Mouse (Mus musculus) stomach, embryonic 15.5 days (tissue): Measurements from ENCODE around the gene Clk3. TPM values are rescaled to one million over a fixed set of nuclear protein-coding genes. Genes with fewer than 3 reads are reported as not detected.

Experiments
- ATAC-seq: fragments of 200-750 bp; cut with Nextera tagmentation; 2 replicates; pipeline ENCODE4 v1.8.0; 2017; ENCODE audit warnings: low read depth, moderate number of reproducible peaks, moderate TSS enrichment; ENCODE audit not compliant: insufficient read depth, low FRiP score
- H3K27ac ChIP-seq: fragments of 300-500 bp; sonication (generic); 2 replicates; pipeline ENCODE4 v1.5.1; 2015; ENCODE audit warnings: mild to moderate bottlenecking, inconsistent platforms
- H3K27me3 ChIP-seq: fragments of 300-500 bp; sonication (generic); replicated peaks from 2 replicates; pipeline ENCODE4 v1.6.1; 2015; ENCODE audit warnings: inconsistent platforms
- H3K36me3 ChIP-seq: fragments of 300-500 bp; sonication (generic); 2 replicates; pipeline ENCODE4 v1.6.1; 2015; ENCODE audit warnings: inconsistent platforms
- H3K4me1 ChIP-seq: fragments of 300-500 bp; sonication (generic); 2 replicates; pipeline ENCODE4 v1.6.1; 2015; ENCODE audit warnings: inconsistent platforms
- H3K4me2 ChIP-seq: fragments of 300-500 bp; sonication (generic); 2 replicates; pipeline ENCODE4 v1.6.1; 2015; ENCODE audit warnings: mild to moderate bottlenecking, inconsistent platforms
- H3K4me3 ChIP-seq: fragments of 300-500 bp; sonication (generic); replicated peaks from 2 replicates; pipeline ENCODE4 v1.5.1; 2015; ENCODE audit warnings: inconsistent platforms
- H3K9ac ChIP-seq: fragments of 300-500 bp; sonication (generic); 2 replicates; pipeline ENCODE4 v1.6.1; 2015; ENCODE audit warnings: inconsistent platforms
- H3K9me3 ChIP-seq: fragments of 300-500 bp; sonication (generic); 2 replicates; pipeline ENCODE4 v1.6.1; 2016; ENCODE audit warnings: inconsistent platforms
- WGBS: fragments of 180-500 bp; shearing (Covaris S2); methylation state at CpG from one replicate; pipeline ENCODE4 v1.1.7; 2015; 5-methylcytosine and 5-hydroxymethylcytosine counted together
- polyA plus RNA-seq: library from polyadenylated mRNA; unstranded; fragments of >200 nt; fragmentation: Nextera tagmentation; extraction: Ambion mirVana; gene quantifications from 2 replicates; pipeline ENCODE4 v1.2.1, GENCODE M21; 2015

The Clk3 gene
- polyA plus RNA-seq = 68.3 and 69.6 TPM in 2 replicates

DNA sequence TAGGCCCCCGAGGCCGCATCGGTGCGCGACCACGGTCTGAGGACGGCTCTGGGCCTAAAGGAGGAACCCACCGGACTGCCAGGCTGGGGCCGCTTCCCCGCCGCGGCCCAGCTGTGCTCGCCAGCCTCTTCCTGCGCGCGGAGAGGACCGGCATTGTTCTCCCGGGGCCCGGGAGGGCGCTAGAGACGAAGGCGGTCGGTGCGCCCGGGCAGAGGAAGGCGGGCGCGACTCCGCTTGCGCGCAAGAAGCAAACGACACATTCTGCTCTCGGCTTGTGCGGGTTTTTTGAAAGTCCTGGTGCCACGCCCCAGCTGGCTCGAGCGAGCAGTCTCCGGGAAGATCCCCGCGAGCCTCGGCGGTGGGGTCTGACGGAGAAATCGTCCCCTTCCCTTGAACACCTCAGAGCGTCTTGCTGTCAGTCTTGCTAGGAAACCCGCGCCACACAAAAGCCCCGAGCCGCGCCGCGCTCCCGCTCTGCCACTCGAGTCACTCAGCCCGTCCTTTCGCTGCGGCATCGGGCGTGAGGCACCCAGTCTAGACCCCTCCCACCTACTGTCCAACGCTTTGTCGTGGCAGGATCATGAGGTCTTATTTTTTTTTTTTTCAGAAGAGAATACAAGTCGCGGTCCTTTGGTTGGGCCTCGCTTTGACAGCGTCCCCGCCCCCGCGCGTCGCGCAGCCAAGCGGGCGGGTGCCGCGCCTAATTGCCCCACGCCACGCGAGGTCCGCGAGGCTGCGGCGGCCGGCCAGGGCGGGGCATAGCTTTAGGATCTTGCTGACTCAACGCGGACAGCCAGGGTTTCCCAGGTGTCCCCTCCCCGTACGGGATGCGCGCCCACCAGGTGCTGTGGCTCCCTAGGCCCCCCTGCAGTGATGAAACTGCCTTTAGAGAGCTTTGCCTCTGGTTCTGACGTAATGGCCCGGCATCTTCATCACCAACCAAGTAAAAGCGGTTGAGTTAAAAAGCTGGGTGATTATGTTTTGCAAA is at the start of gene Clk3:
Gene Clk3, minus strand, starts transcription at position 497 of the 988 bp plus-strand sequence.
- H3K4me2 ChIP-seq = peak within 1 kb of the TSS; percentile 89
- H3K9me3 ChIP-seq = no peaks in the 10 kb centered on the region
- H3K9ac ChIP-seq = peak within 1 kb of the TSS; percentile 94
- H3K27me3 ChIP-seq = no peaks in the 10 kb centered on the region
- under 1% methylated on average over 91 of the region's 93 CpGs for WGBS
- peak; percentile 9 for ATAC-seq
- H3K36me3 ChIP-seq = peaks cover 9% of the 10 kb centered on the region
- peak within 1 kb of the TSS; percentile 99 for H3K27ac ChIP-seq
- H3K4me3 ChIP-seq = peak within 1 kb of the TSS; percentile 90
- peaks cover 33% of the 10 kb centered on the region for H3K4me1 ChIP-seq

DNA sequence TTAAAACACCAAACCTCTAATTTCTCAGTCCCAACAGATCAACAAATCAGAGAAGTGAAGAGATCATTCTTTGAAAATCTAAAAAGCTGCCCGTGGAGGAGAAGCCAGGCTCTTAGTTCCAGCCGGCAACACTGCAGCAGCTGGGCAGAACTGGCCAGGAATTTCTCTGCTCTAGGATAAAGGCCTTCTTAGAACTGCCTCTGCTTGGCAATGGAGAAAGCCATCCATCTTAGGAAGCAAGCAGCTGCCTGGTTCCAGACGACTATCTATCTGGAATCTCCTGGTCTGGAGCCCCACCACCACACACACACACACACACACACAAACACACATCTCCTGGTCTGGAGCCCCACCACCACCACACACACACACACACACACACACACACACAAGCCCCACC is 49.2 kb upstream of the Clk3 start:
- no peak for ATAC-seq
- H3K9ac ChIP-seq = no peak overlapping the region
- H3K36me3 ChIP-seq = no peaks in the 10 kb centered on the region
- peaks cover 19% of the 10 kb centered on the region; the same call in 1 of the 2 replicates for H3K4me1 ChIP-seq
- H3K9me3 ChIP-seq = no peaks in the 10 kb centered on the region
- no peaks in the 10 kb centered on the region for H3K27me3 ChIP-seq
- no peak overlapping the region for H3K4me2 ChIP-seq
- H3K4me3 ChIP-seq = no peak overlapping the region
- WGBS = 21% methylated on average over 3 of the region's 3 CpGs
- H3K27ac ChIP-seq = no peak overlapping the region

DNA sequence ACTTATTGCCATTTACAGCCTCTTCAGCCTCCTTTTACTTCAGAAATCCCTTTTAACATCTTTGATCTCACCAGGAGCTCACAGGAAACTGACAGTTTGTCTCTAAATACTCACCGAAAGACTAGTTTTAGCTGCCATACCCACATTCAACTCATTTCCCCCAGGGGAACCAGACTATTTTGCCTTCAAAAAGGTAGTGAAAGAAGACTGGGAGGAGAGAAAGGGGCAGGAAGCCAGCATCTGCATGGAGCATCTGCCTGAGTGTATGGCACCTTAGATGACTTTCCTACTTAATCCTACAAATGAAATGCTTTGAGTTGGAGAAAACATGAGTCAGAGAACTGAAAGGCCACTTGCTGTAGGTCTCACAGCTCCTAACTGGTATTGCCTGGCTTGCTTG is 48.4 kb upstream of the Clk3 start:
- no peaks in the 10 kb centered on the region for H3K27me3 ChIP-seq
- no peak overlapping the region for H3K4me3 ChIP-seq
- H3K4me1 ChIP-seq = peaks cover 19% of the 10 kb centered on the region; the same call in 1 of the 2 replicates
- no peaks in the 10 kb centered on the region for H3K36me3 ChIP-seq
- no peak overlapping the region for H3K9ac ChIP-seq
- no peak for ATAC-seq
- H3K27ac ChIP-seq = no peak overlapping the region
- no peak overlapping the region for H3K4me2 ChIP-seq
- WGBS = 52% methylated on average over 1 of the region's 1 CpGs
- H3K9me3 ChIP-seq = no peaks in the 10 kb centered on the region

DNA sequence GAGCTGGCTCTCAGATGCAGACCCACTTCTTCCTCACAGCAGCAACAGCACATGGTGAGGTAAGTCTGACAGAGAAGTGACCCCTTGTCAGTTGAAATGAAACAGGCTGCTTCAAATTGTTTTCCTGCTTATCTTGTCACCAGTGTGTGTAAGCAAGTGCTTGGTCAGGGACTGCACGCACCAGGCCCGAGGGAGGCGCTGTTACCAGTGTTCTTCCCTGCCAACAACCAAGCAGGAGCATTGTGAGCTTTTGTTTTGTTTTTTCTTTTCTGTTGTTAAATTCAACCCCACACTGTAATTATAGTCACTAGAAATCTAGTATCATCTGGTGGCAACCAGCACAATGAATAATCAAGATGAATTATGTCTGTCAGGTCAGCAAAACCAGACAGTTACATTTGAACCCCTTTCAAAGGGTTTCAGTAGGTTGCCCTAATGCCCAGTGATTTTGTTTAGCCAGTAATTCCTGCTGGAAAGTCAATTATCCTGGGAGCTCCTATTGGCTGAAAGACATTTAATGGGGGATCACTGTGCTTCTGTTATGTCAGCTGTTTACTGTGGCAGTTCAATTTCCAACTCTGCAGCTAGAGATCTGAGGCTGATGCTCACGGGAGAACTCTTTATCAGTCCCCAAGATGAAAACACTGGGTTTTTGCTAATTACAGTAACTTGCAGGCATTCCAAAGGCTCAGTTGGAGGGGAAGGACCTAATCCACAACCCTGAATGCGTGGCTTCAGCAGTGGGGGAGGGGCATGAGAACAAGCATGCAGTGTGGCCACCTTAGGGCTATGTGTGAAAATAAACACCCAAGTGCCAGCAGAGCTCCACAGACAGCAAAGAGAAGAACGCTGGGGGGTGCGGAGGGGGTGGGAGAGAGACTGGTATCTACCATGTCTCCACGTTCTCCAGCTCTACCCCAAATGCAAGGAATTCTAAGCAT is 46.4 kb upstream of the Clk3 start:
- Histone ChIP-seq H3K27me3 (no peaks in the 10 kb centered on the region), H3K4me2 (no peak overlapping the region), H3K9me3 (no peaks in the 10 kb centered on the region), H3K27ac (no peak overlapping the region), H3K36me3 (no peaks in the 10 kb centered on the region), H3K4me3 (no peak overlapping the region), H3K9ac (no peak overlapping the region), H3K4me1 (peaks cover 14% of the 10 kb centered on the region; the same call in 1 of the 2 replicates)
- no peak for ATAC-seq
- 38% methylated on average over 8 of the region's 8 CpGs for WGBS

DNA sequence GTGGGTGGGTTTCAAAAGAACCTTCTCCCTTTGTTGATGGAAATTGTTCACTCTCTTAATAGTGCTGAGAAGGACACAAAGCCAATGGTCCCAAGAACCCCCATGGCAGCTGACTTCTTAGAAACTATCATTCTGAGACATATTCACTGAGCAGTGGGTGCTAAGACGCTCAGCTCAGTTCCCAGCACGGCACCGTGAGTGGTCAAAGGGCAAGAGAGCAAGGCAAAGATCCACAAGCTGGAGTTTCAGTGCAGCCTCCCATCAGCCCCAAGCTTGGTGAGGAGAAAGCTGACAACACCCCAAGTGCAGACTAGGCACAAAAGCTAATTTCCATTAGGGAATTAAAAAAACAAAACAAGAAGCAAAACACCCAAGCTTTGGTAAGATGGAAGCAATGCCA is 45.0 kb upstream of the Clk3 start:
- Histone ChIP-seq H3K27ac (no peak overlapping the region), H3K4me2 (no peak overlapping the region), H3K4me3 (no peak overlapping the region), H3K4me1 (peaks cover 6% of the 10 kb centered on the region), H3K27me3 (no peaks in the 10 kb centered on the region), H3K36me3 (no peaks in the 10 kb centered on the region), H3K9ac (no peak overlapping the region), H3K9me3 (no peaks in the 10 kb centered on the region)
- 73% methylated on average over 3 of the region's 3 CpGs for WGBS
- no peak for ATAC-seq

DNA sequence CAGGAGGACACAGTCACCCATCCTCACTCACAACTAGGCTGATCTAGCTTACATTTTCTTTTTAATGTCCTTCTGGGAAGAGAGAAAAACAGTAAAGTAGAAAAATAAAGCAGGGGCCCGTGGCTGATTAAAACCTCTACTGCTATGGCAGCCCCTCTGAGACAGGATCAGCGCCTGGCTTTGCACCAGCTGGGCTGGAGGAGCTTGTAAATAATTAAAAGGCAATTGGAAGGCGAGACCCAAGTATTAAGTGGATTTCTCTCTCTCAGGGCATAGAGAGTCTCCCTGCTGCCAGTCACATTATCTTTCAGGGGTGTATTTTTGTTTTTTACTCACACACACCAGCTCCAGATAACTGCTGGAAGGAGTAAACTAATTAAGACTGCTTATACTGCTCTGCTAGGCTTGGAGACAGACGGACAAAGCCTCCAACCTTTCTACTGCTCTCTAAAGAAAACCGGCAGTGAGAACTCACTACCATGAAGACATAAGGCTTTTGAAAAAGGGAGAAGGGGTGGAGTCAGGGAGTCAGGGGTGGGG is 43.2 kb upstream of the Clk3 start:
- H3K4me1 ChIP-seq = peaks cover 8% of the 10 kb centered on the region
- H3K4me3 ChIP-seq = no peak overlapping the region
- H3K9ac ChIP-seq = no peak overlapping the region
- no peaks in the 10 kb centered on the region for H3K36me3 ChIP-seq
- no peak overlapping the region for H3K4me2 ChIP-seq
- no peak overlapping the region for H3K27ac ChIP-seq
- H3K9me3 ChIP-seq = no peaks in the 10 kb centered on the region
- no peak for ATAC-seq
- WGBS = 59% methylated on average over 5 of the region's 5 CpGs
- H3K27me3 ChIP-seq = no peaks in the 10 kb centered on the region

DNA sequence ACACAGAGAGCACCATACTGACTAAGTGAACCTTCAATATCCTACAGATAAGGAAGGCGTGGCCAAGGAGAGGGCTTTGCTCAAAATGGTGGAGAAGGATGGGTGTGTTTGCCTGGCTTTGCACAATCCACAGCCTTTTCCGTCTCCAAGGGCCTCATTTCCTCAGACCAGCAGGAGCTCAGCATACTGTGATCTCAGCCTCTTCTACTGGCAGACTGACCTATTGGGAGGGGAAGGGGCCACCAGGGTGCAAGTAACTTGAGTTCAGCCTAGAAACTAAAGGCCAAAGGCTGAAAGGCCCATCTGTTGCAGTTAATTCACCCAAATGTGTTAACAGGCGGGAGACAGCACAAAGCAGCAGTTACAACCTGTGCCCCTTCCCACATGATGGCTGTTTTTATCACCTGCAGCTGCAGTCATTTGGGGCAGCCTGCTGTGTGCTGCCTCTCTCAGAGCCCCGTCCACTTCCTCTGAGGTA is 41.6 kb upstream of the Clk3 start:
- H3K4me2 ChIP-seq = no peak overlapping the region
- 65% methylated on average over 4 of the region's 4 CpGs for WGBS
- no peak overlapping the region for H3K27ac ChIP-seq
- no peaks in the 10 kb centered on the region for H3K9me3 ChIP-seq
- no peaks in the 10 kb centered on the region for H3K36me3 ChIP-seq
- H3K4me3 ChIP-seq = no peak overlapping the region
- no peak overlapping the region for H3K9ac ChIP-seq
- H3K4me1 ChIP-seq = peaks cover 9% of the 10 kb centered on the region
- no peak for ATAC-seq
- H3K27me3 ChIP-seq = no peaks in the 10 kb centered on the region

DNA sequence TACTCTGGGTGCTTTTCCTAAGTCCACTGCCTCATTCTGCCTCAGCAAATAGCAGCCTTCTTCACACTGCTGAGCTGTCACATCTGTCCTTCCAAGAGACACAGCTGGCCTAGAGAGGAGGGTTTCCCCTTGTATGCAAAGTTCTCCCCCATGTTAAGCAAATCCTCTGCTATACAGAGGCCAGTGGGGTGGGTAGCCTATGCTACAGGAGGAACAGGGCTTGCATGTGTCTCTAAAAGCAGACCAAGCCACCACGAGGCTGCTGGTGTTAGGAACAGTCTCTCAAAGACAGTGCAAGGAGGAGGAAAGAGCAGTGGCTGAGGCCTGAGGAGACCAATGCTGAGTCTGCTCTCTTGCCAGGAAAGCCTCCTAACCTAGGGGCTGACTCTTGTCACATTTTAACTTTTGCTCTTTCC is 40.4 kb upstream of the Clk3 start:
- Histone ChIP-seq H3K36me3 (no peaks in the 10 kb centered on the region), H3K4me3 (no peak overlapping the region), H3K9me3 (no peaks in the 10 kb centered on the region), H3K4me1 (peaks cover 8% of the 10 kb centered on the region), H3K4me2 (no peak overlapping the region), H3K9ac (no peak overlapping the region), H3K27me3 (no peaks in the 10 kb centered on the region), H3K27ac (no peak overlapping the region)
- 17% methylated on average over 1 of the region's 1 CpGs for WGBS
- ATAC-seq = no peak

DNA sequence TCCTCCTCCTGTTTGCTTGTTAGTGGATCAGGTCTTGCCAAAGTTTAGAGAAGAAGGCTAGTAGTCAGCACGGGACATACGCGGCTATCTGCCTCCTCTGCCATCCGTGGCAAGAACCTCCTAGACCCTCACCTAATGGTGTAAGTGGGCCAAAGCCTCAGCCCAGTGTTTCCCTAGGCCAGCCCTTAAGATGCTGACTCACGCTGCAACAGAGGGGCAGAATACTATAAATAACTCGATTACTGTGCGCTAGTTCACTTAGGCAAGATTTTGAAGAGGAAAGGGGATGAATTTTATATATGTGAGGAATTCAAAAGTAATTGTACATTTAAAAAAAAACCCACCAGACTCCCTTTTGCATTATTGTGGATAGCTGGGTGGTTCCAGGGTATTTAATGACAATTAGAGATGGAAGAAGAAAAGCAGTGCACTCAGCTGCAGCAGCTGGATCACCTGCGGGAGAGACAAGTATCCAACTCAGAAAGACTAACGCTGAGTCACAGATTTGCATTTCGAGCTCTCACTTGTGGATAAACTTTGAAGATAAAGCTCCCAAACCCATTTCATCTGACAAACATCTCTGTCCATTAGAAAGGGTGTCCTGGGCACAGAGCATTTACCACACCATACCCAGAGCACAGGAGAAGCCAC is 39.6 kb upstream of the Clk3 start:
- Histone ChIP-seq H3K9ac (no peak overlapping the region), H3K4me3 (no peak overlapping the region), H3K4me2 (no peak overlapping the region), H3K9me3 (no peaks in the 10 kb centered on the region), H3K4me1 (peaks cover 8% of the 10 kb centered on the region), H3K27me3 (no peaks in the 10 kb centered on the region), H3K27ac (no peak overlapping the region), H3K36me3 (no peaks in the 10 kb centered on the region)
- no peak for ATAC-seq
- WGBS = 59% methylated on average over 10 of the region's 10 CpGs

DNA sequence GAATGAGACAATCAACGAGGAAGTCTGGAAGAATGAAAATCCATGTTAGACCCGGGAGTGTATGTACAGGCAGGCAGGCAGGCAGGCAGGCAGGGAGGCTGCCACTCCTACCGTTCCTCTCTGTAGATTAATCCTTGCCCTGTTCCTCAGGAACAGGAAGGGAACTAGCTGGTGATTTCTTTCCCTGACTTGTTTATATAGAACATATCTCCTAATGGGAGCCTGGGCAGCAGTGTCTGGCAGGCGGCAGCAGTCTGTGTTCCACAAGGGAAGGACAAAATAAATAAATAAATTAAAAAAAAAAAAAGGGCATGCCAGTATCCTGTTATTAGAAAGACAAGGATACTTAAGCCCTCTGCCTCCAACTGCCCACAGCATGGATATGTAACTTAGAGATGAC is 38.2 kb upstream of the Clk3 start:
- Histone ChIP-seq H3K27me3 (no peaks in the 10 kb centered on the region), H3K4me2 (no peak overlapping the region), H3K9me3 (no peaks in the 10 kb centered on the region), H3K4me1 (peaks cover 8% of the 10 kb centered on the region), H3K9ac (no peak overlapping the region), H3K4me3 (no peak overlapping the region), H3K36me3 (no peaks in the 10 kb centered on the region), H3K27ac (no peak overlapping the region)
- ATAC-seq = no peak
- 17% methylated on average over 4 of the region's 4 CpGs for WGBS

DNA sequence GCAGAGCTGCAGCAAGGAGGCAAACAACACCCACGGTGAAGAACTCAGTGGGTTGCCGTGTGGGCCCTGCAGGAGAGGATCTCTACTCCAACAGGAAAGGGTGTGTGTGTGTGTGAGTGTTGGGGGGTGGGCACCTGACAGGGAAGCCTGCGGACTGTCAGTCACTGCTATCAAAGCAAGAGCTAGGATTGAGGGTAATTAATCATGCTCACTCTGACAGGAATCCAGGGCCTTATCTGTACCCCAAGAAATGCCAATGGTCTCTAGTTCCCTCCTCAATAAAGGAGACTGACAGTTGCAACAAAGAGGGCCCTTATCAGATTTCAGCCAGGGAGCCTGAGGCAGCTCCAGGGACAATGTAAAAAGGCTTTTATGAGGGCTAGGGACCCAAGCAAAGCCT is 37.4 kb upstream of the Clk3 start:
- Histone ChIP-seq H3K4me1 (peaks cover 8% of the 10 kb centered on the region), H3K4me3 (no peak overlapping the region), H3K27ac (no peak overlapping the region), H3K9ac (no peak overlapping the region), H3K36me3 (no peaks in the 10 kb centered on the region), H3K27me3 (no peaks in the 10 kb centered on the region), H3K4me2 (no peak overlapping the region), H3K9me3 (no peaks in the 10 kb centered on the region)
- no peak for ATAC-seq
- 23% methylated on average over 3 of the region's 3 CpGs for WGBS
